Mouse (Mus musculus) spleen, adult 2 months (tissue): ENCODE results near the gene Wwox. TPM values are rescaled to one million over a fixed set of nuclear protein-coding genes. Genes with fewer than 3 reads are reported as not detected.
A peak's percentile ranks its signal among the peaks of the same experiment; 100 is the strongest.

Experiments
- DNase-seq, 2 experiments: peaks; one replicate each; pipeline versions ENCODE4 v3.0.0 to v3.0.0-alpha.2; 2012 to 2021; ENCODE audit warnings: low spot score in 2 of 2, low read depth in 1 of 2
- H3K27ac ChIP-seq: fragments of 200-500 bp; 2 replicates; pipeline ENCODE4 v1.5.1; 2012; ENCODE audit warnings: low read length, inconsistent platforms; ENCODE audit not compliant: insufficient read depth
- H3K27me3 ChIP-seq: fragments of 200-500 bp; 2 replicates; pipeline ENCODE4 v1.6.1; 2012; ENCODE audit warnings: mild to moderate bottlenecking, moderate library complexity, low read length, inconsistent platforms; ENCODE audit not compliant: control insufficient read depth, insufficient read depth
- H3K36me3 ChIP-seq: fragments of 200-500 bp; 2 replicates; pipeline ENCODE4 v1.6.1; 2012; ENCODE audit warnings: mild to moderate bottlenecking, low read length, inconsistent platforms; ENCODE audit not compliant: control insufficient read depth, insufficient read depth
- H3K4me1 ChIP-seq: fragments of 200-500 bp; 2 replicates; pipeline ENCODE4 v1.6.1; 2011; ENCODE audit warnings: inconsistent platforms; ENCODE audit not compliant: control insufficient read depth, insufficient read depth, insufficient read length
- H3K4me3 ChIP-seq: fragments of 200-500 bp; 2 replicates; pipeline ENCODE4 v1.5.1; 2011; ENCODE audit warnings: mild to moderate bottlenecking, inconsistent platforms; ENCODE audit not compliant: insufficient read depth, insufficient read length; ENCODE audit errors: extremely low read depth
- CTCF ChIP-seq: fragments of 200-500 bp; IDR thresholded peaks from 2 replicates; pipeline ENCODE4 v1.5.1; 2011; ENCODE audit warnings: mild to moderate bottlenecking, inconsistent platforms; ENCODE audit not compliant: insufficient read depth, insufficient read length, insufficient replicate concordance; ENCODE audit errors: extremely low read depth
- POLR2A ChIP-seq: fragments of 200-500 bp; IDR thresholded peaks from 2 replicates; pipeline ENCODE4 v1.6.1; 2011; ENCODE audit warnings: low read depth, low read length, inconsistent platforms
- WGBS: fragments of 180-500 bp; shearing (Covaris S2); methylation state at CpG from one replicate; pipeline ENCODE4 v1.1.7; 2018; 5-methylcytosine and 5-hydroxymethylcytosine counted together
- polyA plus RNA-seq: library from polyadenylated mRNA; depleted of rRNA; stranded (reverse); fragments of >200 nt; gene quantifications from 2 replicates; pipeline ENCODE4 v1.2.3, GENCODE M21; 2012

Gene Wwox
- polyA plus RNA-seq, 1 experiment, result 3.8 TPM

DNA sequence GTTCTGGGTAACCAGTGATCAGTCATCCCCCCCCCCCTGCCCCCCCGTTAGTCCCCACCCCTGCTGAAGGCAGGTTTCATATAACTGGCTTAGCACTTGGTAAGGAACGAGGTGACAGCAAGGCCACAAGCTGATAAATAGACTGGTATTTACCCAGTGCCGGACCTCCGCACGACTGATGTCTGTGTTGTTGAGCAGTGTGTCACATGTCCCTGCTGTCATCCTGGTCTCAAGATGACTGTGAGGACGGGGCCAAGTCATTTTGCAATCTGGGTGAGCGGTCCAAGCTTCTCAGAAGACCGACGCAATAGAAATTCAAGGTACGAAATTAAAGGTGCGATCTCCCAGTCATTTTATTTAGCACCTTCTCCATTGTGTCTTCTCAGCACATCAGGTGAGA, 538.3 kb downstream of the Wwox start:
- Histone ChIP-seq H3K4me3 (no peak overlapping the region), H3K27ac (no peak overlapping the region), H3K4me1 (peaks cover 14% of the 10 kb centered on the region; the same call in 1 of the 2 replicates), H3K36me3 (no peaks in the 10 kb centered on the region), H3K27me3 (no peaks in the 10 kb centered on the region)
- 87% methylated on average over 11 of the region's 11 CpGs for WGBS
- no peak for TF ChIP-seq POLR2A
- no peak for TF ChIP-seq CTCF
- DNase-seq, result no peak

DNA sequence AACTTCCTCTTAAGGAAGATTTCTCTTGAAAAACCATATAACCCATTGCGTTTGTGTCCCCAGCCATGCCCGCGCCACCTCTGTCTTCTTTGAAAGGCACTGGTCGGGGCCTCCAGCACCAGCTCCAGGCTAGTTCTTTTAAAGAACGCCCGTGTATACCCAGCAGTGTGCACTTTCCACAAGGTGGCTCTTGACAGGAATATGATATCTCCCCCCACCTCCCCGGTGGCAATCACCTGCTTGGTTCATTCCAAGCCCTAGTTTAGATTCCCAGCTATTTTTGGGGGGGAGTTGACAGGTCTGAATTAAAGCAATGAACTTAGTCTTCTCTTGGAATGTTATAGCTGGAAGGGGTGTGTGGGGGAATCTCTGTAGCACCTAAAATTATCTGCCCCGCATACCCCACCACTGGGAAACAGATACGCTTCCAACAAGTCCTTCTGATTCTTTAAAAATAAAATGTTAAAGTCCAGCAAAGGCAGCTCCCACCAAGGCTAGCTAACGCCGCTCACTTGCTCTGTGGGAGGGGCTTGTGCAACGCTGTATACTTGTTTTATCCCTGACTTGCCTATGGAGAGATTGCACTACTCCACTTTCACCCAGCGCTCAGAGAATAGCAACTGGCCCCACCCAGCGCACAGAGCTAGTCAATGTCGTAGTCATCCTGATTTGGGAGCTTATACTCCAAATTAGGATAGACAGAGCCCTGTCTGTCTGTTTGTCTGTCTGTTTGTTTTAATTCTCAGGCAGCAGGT, 538.9 kb downstream of the Wwox start:
- Histone ChIP-seq H3K27ac (no peak overlapping the region), H3K36me3 (no peaks in the 10 kb centered on the region), H3K27me3 (no peaks in the 10 kb centered on the region), H3K4me3 (no peak overlapping the region), H3K4me1 (peaks cover 9% of the 10 kb centered on the region; the same call in 1 of the 2 replicates)
- DNase-seq, result no peak
- 87% methylated on average over 15 of the region's 15 CpGs for WGBS
- TF ChIP-seq POLR2A (no peak), CTCF (no peak)

DNA sequence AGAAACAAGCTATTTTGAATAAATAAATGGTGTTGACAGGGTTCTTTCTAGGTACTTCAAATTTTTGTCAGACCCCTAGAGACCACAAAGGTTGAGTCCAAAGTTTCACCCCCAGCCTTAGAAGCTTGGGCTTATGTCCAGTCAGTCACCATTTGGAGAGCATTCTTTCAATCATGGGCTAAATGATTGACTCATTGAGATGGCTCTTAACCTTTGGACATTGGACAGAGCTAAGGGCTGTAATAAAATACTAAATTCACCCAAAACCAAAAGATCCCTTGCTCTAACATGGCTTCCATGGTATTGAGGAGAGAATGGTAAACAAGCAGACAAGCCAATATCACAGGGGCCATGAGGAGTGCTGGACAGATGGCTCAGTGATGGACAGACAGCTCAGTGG, 540.2 kb downstream of the Wwox start:
- DNase-seq, result no peak
- Histone ChIP-seq H3K27ac (no peak overlapping the region), H3K4me1 (no peaks in the 10 kb centered on the region), H3K4me3 (no peak overlapping the region), H3K27me3 (no peaks in the 10 kb centered on the region), H3K36me3 (no peaks in the 10 kb centered on the region)
- TF ChIP-seq POLR2A (no peak), CTCF (no peak)

DNA sequence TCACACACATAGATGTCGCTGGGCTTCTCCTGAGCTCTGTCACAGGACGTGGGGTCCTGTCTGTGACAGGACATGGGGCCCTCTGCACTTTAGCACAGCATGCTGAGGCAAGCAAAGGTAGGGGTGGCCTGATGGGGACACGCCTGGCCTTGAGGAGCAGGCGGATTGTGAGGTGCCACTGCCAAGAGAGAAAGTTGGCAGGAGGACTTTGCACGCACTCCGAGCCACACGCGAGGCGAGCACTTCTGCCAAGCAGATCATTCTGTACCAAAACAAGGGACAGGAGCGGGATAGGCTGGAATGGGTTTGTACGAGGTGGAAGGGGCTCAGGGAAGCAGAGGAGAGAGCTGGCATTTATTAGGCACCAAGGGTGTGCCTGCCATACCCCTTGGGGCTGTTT, 543.3 kb downstream of the Wwox start:
- no peak for DNase-seq
- no peak overlapping the region for H3K27ac ChIP-seq
- TF ChIP-seq POLR2A (no peak), CTCF (no peak)

DNA sequence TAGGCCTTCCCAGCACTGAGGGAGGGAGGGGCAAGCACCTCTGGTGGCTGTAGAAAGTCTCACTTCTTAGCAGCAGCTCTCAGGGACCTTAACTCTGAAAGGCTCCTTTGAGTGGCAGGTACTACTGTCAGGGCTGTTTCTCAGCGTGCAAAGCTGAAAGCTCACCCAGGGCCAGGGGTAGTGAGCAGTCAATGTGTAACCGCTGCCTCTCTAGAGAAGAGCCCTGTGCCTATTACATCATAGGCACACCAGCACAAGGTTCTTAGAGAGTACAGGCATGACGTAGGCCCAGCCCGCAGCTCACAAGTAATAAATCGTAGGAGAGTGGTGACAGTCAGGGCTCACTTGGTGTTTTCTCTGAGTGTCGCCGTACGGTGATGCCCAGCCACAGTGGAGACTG, 545.0 kb downstream of the Wwox start:
- no peak for DNase-seq
- WGBS, result 84% methylated on average over 8 of the region's 8 CpGs
- Histone ChIP-seq H3K27ac (no peak overlapping the region), H3K4me1 (peaks cover 3% of the 10 kb centered on the region; the same call in 1 of the 2 replicates), H3K4me3 (no peak overlapping the region), H3K36me3 (no peaks in the 10 kb centered on the region), H3K27me3 (no peaks in the 10 kb centered on the region)
- TF ChIP-seq POLR2A, result no peak
- no peak for TF ChIP-seq CTCF

More for the DNA sequence above, 543.3 kb downstream of the Wwox start:
- H3K36me3 ChIP-seq, result no peaks in the 10 kb centered on the region
- no peaks in the 10 kb centered on the region for H3K27me3 ChIP-seq
- H3K4me3 ChIP-seq, result no peak overlapping the region
- H3K4me1 ChIP-seq, result peaks cover 3% of the 10 kb centered on the region; the same call in 1 of the 2 replicates
- WGBS, result 88% methylated on average over 11 of the region's 11 CpGs

DNA sequence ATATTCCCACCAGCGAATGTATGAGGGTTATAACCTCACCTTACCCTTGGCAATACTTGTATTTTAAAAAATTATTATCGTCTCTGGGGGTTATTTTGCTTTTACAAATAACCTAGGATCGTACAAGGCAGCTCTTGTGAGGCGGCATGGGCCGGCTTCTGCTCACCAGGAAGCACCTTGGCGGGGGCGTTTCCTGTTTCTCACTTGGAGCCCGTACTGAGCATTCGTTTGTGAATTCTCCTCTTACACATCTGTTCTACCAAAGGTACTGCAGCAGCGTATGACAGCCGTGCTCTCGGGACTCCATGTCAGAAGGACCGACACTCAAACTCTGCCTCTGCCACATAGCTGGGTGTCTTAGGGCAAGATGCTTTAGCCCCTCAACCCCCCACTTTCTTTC, 546.5 kb downstream of the Wwox start:
- WGBS, result 7% methylated on average over 13 of the region's 13 CpGs
- Histone ChIP-seq H3K36me3 (no peaks in the 10 kb centered on the region), H3K27me3 (no peaks in the 10 kb centered on the region), H3K27ac (no peak overlapping the region), H3K4me3 (no peak overlapping the region), H3K4me1 (peaks cover 3% of the 10 kb centered on the region; the same call in 1 of the 2 replicates)
- TF ChIP-seq POLR2A (no peak), CTCF (no peak)
- peak; percentile 21 to 47 for DNase-seq

DNA sequence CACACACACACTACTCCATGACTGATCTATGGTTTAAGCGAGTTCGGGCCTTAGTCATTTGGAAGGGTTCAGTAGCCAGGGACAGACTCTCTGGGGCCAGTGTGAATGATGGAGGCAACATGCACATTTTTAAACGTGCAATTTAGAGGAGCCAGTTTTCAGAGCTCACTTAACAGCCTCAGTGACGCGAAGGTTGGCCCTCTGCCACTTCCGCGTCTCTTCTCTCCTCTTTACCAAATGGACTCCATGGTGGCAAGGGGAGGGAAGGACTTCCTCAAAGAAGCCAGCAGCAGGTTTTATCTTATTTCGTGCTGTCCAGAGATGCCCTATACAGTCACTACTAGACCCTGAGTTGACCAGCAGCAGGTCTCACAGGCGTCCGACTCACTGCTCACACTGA, 547.5 kb downstream of the Wwox start:
- Histone ChIP-seq H3K27me3 (no peaks in the 10 kb centered on the region), H3K36me3 (no peaks in the 10 kb centered on the region), H3K4me1 (peaks cover 3% of the 10 kb centered on the region; the same call in 1 of the 2 replicates), H3K27ac (no peak overlapping the region), H3K4me3 (no peak overlapping the region)
- no peak for DNase-seq
- TF ChIP-seq CTCF, result no peak
- no peak for TF ChIP-seq POLR2A
- WGBS, result 82% methylated on average over 10 of the region's 10 CpGs
